Mouse (Mus musculus) erythroblast, adult 5-6 weeks (primary cell): ENCODE results near the gene Il5ra. TPM values are rescaled to one million over a fixed set of nuclear protein-coding genes. Genes with fewer than 3 reads are reported as not detected.

Experiments used
- ATAC-seq: replicated peaks from 2 replicates; pipeline ENCODE4 v1.8.0; 2016; ENCODE audit warnings: moderate number of reproducible peaks, mild to moderate bottlenecking, moderate TSS enrichment, inconsistent platforms; ENCODE audit not compliant: poor library complexity, low FRiP score, severe bottlenecking
- total RNA-seq, 2 experiments: library from RNA; stranded (forward) in 1 of 2; stranded (reverse) in 1 of 2; fragments of 150-400 nt in 1 of 2; fragments of 200-764, 138-1000 nt in 1 of 2; gene quantifications; 2 replicates each; pipeline versions ENCODE4 v1.2.3 to v1.2.4; 2015 to 2017; ENCODE audit warnings: low replicate concordance in 2 of 2

Il5ra gene
- total RNA-seq (2015; ENCODE audit: low replicate concordance) (1.7 and 5.9 TPM in 2 replicates), total RNA-seq (2017; ENCODE audit: low replicate concordance) (0.68 and 0.70 TPM in 2 replicates)

DNA sequence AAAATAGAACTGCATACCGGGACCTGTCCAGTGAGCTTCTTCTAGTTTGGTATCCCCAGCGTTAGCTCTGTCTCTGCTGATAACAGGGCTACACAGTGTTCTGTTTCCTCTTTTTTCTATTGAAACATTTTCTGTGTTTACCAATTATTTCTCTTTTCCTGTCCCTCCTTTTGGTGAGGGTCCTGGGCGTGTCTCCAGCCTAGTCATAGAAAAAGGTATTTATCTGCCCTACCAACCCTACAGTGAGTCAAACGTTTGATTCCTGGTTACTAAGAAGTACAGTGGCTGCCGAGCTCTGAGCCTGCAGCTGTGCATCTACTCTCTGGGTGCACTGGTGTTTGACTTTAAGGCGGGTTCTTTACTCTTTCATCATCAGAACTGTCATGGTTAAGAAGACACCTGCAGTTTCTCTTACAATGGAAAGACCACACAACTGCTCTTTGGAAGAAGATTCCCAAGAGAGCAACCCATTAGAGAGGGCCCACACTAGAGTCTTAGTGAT, at the start of gene Il5ra:
Gene Il5ra (minus strand): TSS at position 151 of the 502 bp plus-strand sequence.
- no peak for ATAC-seq

- ATAC-seq, result 0 out of 2 replicates have a peak, but pooled peaks have one; percentile 24
These were observed 45.4 kb upstream of the Il5ra start for GRCm38 (mm10) chr6:106794094-106794814.

DNA sequence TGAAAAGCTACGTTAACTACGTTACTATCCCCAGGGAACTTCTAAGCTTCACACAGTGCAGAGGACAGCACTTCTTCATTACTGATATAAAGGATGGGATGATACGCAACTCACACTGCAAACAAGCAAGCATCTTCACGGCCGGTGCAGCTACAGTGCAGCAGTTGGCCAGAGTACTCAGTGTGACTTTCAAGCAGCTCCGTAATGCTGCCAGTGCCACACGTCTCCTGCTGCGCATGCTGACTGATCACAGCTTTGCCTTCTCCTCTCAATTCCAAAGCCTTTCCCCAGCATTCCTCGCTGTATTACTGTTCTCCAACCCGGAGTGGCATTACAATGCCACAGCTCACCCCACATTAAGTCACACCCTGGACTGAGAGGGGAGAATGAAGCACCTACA, 44.8 kb upstream of the Il5ra start:
- peak; percentile 40 for ATAC-seq

- ATAC-seq, result no peak
These were observed 44.3 kb upstream of the Il5ra start for GRCm38 (mm10) chr6:106793088-106793487.

DNA sequence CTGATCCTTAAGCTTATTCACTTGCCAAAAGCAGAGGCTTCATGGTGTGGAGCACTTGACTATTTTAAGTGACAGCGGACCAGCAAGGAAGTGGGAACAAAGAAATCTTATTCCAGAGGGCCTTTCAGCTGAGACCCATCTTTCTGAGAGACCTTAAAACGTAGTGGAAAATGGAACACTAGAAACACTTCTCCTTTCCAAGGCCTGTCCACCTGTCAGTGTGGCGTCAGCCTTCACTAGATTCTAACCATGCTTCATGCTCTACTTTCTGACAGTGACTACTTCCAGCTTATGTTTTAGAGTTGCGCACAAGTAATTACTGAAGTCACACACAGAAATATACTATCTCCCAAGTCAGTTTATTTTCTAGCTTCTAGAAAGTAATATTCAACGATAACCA, 43.6 kb upstream of the Il5ra start:
- no peak for ATAC-seq

GRCm38 (mm10) chr6:106791429-106791828, 42.6 kb upstream of the Il5ra start:
- no peak for ATAC-seq

GRCm38 (mm10) chr6:106787138-106787537, 38.3 kb upstream of the Il5ra start:
- ATAC-seq, result no peak

GRCm38 (mm10) chr6:106770046-106770445, 21.2 kb upstream of the Il5ra start:
- no peak for ATAC-seq

DNA sequence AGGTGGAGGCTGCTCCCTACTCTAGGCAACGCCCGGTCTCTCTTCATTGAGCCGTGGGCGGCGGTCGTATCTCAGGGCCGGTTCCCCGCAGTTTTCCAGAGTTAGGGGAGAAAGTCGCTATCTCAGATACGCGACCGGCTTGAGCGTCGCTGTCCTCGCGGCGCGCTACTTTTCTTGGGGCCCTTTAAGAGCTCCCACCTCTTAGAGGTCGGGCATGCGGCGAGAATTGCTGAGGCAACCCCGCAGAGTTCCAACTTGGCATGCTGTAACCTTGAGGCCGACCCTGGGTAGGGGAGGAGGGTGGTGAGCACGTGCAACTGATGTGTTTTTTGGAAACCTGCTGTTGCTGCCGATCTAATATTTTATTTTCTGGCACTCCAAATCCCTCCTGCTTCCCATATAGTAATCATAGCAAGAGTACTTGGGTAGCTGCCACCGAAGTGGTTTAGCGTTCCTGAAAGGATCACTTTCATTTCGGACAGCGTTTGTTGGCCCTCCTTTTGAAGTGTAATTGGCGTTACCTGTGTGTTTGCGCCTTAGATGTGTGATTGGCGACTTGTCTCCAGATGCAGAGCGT, 20.5 kb upstream of the Il5ra start:
- peak; percentile 81 for ATAC-seq

DNA sequence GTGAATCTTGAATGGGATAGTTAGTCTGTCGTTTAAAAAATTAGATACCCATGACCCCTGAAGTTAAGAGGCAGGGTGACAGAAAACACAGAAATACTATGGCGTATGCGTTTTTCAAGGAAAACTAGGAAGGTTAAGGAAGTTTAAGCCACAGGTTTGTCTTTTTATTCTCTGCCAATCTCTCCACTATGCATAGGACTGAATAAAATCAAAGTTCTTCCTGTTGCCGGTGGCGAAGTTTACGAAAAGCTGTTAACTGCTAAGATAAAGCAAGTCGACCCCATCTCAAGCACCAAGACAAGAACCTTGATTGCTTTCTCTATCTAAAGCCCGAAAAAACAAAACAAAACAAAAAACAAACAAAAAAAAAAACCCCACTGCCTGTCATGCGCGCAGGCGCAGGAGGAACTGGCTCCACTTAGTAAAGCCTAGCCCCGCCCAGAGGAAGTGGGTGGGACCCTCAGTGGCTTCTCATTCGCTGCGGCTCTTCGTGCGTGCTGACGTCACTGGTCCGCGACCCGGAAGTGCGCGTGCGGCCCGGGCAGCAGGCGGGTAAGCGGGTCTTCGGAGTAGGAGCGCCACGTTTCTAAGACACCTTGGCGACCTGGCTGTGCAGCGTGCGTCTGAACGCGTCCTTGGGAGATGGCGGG, 19.9 kb upstream of the Il5ra start, which contains the start of gene Trnt1:
Gene Trnt1 (plus strand): TSS at position 481 of the 650 bp plus-strand sequence.
- ATAC-seq, result peak; percentile 100

- ATAC-seq, result no peak
These were observed 17.9 kb upstream of the Il5ra start for GRCm38 (mm10) chr6:106766774-106767173.

GRCm38 (mm10) chr6:106765892-106766291, 17.1 kb upstream of the Il5ra start:
- ATAC-seq, result no peak

- ATAC-seq, result no peak
These were observed 12.6 kb upstream of the Il5ra start for GRCm38 (mm10) chr6:106761486-106761885.

GRCm38 (mm10) chr6:106760473-106761218, 11.8 kb upstream of the Il5ra start:
- ATAC-seq, result no peak

GRCm38 (mm10) chr6:106758299-106758698, 9.5 kb upstream of the Il5ra start:
- ATAC-seq, result no peak

DNA sequence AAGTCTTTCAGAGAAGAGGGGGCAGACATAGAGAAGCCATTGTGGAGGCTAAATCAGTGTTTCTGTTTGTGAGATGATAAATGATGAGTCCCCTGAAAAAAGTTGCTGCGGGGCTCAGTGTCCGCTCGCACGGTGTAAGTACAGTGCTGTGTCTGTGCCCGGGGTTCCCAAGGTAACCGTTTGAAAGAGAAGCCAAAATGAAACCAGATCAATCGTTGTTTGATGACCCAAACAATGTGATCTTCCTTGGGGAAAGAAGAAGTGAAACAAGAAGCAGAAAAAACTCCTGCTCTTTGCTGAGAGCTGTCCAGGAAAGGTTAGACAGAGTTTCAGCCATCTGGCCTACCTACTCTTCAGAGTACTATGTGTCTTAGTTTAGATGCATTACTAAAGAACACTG, 1.5 kb upstream of the Il5ra start:
- no peak for ATAC-seq

DNA sequence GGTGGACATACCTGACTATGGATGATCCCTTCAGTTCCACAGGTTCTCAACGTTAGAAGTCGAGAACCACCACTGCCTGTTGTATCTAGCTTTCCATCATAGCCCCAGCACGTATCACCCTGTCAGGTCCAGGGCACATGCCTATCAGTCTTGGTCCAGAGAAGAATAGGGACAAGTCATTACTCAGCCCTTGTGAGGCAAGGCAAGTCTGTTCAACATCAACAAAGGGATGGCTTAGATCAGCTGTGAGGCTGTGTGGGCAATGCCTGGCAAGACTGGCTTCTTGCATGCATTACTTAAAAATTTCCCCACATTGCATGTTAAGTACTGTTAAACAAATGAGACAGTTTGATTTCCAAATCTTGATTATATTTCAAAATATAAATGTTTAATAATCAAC, 1.0 kb downstream of the Il5ra start:
- no peak for ATAC-seq

- ATAC-seq, result no peak
These were observed 1.6 kb downstream of the Il5ra start for GRCm38 (mm10) chr6:106747251-106747650.

GRCm38 (mm10) chr6:106745673-106746394, 3.0 kb downstream of the Il5ra start:
- no peak for ATAC-seq
